Mouse (Mus musculus) embryo, embryonic 10 days (tissue): ENCODE results near the gene Sirt7.

Experiments used
- DNase-seq: peaks from one replicate; pipeline ENCODE4 v3.0.0-alpha.2; 2015; ENCODE audit warnings: low spot score

Gene Sirt7

DNA sequence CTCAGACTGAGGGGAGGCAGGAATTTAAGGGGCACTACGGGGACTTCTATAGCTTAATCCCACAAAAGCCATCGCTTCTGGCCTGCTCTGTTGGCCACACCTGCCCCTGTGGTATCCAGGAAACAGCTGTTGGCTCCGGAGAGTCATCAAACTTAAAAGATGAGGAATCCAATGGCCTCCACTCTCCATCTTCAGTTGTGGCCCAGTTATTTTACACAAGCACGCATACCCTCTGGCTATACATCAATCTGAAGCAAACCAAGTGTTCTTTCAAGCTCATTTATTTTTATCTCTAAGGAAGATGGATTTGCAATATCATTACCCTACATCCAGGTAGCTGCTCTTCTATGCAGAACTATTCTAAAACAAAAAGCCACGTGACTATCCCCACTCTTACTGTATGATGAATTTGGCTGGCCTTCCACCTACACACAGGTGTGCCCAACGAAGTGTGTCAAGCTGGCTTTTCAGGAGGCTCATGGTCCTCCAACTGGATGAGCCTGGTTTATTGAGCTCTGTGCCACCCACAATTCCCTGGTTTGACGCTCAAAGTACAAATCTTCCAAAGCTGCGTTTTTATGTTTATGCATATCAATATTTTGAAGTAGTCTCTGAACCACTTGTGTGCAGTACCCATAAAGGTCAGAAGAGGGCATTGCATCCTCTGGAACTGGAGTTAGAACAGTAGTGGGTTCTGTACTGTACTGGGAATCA lies 42.6 kb downstream of the Sirt7 start:
- peak; percentile 43 for DNase-seq

DNA sequence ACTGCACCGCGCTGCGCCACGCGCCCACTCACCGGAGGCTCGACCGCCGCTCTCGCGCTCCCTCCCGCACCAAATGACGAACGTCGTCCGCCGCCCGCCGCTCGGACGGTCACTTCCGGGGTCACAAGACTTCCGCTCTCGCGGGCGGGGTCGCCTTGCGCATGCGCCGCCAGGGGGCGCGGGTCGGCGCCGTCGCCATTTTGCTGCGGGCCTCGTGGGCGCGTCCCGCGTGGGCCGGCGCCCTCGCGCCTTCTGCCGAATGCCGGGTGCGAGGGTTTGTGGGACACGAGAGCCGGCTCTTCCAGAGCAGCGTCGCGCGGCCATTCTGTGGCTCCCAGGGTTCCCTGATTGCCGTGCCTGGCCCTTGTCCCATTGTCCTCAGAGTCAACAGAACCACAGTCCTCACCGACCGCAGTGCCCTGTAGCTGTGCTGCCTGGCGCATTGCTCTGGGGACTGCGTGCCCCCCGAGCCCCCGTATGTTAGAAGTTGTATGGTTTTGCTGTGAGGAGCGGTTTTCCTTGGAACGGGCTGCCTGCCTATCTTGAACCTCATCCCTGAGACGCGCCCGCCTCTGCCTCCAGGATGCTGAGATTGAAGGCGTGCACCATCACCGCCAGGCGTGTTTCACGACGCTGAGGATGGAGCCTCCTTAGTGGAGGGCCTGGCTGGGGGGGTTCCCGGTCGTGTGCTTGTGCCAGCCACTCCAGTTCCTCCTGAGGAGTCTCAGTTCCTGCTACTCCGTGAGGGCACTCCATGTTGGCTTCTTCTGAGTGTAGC lies 43.4 kb downstream of the Sirt7 start, which contains the start of gene Arhgdia:
Arhgdia (minus strand) TSS at position 135 of the 778 bp plus-strand sequence.
- peak; percentile 90 for DNase-seq

DNA sequence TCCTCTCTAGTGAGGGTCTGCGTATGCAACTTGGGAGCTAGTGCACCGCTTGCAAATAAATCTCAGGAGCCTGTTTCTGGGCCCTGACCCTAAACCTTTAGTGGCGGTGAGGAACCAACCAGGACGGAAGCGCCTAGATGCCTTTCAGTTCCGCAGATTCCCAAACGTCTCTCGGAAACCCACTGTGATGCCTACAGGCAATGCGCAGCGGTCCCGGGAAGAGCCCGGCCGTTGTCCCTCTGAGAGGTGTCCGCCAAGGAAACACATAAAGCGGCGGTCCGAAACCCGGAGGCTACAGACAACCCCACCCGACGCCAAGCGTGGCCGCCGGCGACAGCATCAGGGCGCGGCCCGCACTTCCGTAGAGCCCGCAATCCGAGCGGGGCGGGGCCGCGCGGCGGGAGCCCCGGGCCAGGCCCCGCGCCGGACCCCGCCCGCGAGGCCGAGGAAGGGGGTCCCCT lies 44.1 kb downstream of the Sirt7 start:
- peak; percentile 40 for DNase-seq

DNA sequence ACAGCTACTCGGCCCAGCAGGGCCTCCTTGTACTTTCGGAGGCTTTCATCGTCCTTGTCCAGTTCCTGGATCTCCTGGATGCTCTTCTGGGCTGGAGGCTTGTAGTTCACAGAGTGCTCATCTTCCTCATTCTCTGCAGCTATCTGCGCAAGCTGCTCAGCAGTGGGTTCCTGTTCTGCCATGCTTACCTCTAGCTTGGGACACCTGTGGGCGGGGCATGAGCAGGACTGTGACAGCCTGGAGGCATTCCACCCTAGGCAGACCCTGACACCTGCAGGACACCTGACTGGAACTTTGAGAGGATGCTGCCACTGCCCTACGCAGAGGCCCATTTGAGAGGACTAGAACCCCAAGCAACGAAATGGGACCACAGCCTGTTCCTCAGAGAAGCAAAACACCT lies 44.9 kb downstream of the Sirt7 start:
- no peak for DNase-seq

DNA sequence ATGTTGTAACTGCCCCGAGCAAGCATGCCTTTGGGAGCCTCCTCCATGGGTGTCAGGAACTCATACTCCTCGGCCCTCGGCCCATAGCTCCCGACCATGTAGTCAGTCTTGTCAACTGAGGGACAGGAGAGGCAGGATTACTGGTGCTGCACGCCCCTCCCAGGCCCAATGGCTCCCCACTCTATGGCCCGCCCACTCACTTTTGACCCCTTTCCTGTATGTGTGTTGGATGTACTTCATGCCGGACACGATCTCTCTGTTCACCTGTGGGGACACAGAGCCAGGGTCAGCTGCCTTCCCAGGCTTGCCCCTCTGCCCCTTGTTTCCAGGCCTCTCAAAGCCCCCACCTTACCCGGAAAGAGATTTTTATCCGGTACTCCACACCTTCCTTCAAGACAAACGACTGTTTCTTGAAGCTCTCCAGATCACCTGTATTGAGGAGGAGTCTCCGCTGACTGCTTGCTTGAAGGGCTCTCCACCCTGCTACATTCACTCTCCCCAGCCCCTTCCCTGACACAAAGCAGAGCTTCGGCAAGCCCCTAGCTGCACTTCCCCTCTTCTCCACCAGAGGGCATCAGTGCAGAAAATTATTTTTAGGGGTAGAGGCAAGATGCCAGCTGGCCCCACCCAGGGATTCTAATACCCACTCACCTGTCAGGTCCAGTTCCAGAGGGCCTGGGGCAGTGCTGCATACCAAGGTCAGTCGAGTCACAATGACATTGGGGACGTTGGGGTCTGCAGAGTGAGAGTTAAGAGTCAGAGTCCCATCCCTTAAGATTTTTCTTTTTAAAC lies 45.5 kb downstream of the Sirt7 start:
- peak; percentile 78 for DNase-seq

DNA sequence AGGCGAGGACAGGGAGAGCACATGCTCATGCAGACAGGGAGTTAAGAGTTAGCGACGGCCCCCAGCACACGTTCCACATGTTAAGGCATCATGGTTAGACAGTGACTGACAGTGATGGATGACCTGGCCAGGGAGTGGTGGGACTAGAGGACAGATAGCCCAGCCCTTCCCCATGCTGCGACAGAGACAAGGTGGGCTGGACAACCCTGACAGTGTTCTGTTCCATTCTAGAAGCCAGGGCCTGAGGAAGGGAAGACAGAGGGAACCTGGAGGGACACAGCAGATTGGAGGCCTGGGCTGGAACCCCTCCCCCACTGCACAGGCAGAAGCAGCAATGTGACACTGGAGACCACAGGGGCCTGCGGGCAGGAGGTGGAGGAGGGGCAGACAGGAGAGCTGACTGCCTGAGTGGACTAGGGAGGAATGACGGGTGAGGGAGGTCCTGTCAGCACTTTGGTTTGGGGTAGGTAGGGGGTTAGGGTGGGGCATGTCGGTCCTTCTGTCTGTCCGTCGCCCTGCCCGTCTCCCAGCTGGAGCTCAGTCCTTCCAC lies 46.3 kb downstream of the Sirt7 start:
- DNase-seq, result no peak

DNA sequence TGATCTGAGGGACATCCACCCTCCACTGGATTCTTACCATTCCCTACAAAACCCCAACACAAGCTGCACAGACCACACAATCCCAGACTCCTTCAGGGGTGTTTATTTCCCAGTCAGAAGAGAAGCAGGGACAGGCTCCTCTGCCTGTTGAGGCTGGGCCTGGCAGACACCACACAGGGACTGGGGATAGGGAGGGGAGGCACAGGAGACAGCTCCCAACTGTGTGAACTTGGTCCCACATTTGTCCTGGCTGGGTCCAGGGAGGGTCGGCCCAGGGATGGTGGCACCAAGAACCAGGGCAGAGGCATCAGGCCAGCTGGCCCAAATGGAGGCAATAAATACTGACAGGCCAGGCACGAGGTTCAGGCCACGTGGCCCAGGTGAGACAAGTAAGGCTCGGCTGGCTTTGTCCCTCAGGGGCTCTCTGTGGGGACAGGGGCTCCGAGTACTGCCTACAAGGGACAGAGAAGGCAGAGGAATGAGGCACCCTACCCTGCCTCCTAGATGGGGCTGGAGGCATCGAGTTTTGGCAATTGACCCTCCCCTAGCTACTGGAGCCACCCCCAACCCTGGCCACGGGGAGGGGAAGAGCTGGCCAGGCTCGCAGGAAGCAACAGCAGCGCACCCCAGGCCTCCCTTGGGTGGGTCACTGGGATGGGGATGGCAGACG lies 46.9 kb downstream of the Sirt7 start:
- no peak for DNase-seq

DNA sequence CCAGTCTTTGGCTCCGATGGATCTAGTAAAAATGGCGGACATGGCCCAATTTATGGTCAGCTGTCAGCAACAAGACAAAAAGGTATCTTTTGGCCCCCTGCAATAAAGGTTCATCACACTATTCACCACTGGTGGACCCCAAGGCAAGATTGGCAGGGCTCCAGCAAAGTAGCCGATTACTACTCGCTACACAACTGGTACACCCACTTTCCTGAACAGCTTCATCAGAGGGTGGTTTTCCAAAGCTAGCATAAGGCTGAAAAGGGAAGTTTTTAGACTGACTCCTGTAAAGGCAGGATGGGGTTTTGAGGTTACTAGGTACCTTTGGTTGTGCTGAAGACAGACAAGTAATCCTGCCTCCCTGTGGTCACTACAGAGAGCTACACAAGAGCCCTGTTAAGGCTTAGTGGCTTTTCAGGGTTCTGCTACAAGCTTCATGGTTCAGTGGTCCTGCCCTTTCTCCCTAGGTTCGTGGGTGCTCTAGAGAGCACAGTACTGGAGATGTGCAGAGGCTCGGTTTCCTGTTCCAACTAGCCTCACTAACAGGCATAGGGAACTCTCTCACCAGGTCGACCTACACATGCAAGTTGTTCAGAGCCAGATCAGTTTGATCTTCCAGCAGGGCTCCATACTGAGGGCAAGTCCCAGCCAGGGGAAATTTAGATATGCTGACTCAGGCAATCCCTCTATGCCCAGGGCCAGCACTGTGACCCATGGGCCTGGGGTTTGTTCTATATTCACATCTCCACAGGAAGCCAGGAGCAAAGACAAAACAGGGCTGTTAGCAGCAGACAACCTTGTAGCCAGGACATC lies 47.6 kb downstream of the Sirt7 start:
- peak; percentile 58 for DNase-seq

DNA sequence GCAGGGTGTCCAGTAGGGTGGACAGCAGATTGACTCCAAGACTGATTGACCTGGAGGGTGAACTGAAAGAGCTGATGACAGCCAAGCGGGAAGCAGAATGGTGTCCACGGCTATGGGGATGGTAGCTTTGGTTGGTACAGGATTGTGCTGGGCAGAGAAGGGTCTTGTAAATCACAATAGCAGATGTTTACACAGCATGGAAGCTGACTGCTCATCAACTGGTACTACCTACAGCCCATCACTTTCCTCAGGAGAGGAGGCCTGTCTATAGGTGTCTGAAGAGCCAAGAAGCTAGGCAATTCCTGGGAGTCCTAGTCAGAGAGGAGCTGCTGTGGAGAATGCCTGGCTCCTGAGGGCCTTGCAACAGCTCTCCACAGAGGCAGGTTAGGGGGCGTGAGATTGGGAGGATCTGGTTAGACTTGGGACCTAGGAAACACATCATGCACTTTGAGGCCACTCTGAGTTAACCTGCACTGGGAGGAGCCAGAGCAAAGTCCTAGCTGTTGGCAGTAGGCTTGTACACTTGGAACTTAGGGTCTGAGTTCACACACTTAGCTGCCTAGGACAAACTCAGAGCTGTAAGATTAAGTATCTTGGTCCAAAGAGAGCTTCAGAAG lies 48.6 kb downstream of the Sirt7 start:
- no peak for DNase-seq

DNA sequence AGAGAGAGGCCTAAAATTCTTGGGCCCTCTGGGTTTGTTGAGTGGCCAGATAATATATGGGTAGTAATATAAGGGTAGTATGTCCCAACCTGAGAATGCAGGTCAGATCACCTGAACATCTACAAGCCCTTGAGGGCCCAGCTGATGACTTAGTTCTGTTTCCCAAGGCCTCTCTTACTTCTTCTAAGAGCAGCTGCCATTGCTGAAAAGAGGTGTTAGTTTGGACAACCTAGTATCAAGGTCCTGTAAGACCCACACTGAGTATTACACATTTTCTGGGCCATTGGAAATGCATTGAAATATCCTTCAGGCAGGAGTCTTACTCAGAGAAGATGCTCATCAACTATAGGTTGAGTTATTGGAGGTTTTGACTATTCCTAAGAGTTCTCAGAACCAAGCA lies 49.1 kb downstream of the Sirt7 start:
- DNase-seq, result no peak

DNA sequence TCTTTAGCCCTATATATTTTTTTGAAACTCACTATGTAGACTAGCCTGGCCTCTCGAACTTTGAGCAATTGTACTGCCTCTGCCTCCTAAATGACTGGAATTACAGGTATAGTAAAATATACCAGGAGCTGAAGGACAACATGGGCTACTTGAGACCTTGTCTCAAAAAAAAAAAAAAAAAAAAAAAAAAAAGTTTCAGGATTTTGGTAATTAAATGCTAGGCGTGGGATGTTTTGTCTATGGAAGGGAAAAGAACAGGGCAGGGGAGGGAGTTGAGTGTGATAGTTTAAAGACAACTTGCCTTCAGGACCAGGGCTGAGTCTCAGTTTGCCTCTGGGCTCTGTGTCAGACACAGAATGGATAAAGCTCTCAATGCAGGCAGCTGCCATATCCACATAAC lies 50.0 kb downstream of the Sirt7 start:
- DNase-seq, result no peak

DNA sequence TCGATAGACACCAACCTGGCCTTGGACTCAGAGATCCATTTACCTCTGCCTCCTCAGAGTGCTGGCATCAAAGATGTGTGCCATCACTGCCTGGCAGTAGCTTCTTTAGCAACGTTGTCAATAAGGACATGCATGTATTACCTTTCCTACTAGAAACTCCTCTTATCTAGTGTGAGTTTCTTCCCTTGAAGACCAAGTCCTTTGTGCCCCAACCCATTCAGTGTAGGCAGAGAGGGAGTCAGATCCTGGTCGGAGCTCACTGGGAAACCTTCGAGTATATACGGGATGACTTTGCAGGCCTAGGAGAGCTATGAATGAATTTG lies 50.8 kb downstream of the Sirt7 start:
- DNase-seq, result peak; percentile 27

DNA sequence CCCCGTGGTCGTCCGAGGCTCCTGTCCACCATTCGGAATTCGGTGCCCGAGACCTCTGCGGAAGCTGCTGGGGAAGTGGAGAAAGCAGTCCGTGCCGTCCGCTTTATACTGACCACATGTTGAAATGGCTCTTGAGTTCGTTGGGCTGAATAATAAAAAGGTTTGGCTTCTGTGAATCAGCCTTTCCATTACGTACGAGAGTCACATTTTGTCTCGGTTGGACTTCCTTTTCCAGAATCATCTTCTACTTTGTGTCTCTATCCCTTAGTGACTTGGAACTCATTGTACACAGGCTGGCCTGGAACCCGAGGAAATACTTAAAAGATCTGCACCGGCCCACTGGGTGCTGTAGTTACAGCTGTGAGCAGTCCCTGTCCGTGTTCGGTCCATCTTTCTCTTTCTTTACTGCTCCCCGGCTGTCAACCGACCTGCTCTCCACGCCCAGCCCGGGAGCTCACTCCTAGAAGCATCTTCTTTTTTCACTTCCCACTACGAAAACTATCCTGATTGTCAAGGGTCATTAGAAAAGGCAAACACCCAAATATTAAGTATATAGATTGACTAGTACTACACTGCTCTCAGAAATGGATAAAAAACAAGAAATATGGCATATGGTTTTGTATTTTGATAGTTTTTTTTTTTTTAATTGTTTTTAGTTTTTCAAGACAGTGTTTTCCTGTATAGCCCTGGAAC lies 51.3 kb downstream of the Sirt7 start:
- DNase-seq, result peak; percentile 13

DNA sequence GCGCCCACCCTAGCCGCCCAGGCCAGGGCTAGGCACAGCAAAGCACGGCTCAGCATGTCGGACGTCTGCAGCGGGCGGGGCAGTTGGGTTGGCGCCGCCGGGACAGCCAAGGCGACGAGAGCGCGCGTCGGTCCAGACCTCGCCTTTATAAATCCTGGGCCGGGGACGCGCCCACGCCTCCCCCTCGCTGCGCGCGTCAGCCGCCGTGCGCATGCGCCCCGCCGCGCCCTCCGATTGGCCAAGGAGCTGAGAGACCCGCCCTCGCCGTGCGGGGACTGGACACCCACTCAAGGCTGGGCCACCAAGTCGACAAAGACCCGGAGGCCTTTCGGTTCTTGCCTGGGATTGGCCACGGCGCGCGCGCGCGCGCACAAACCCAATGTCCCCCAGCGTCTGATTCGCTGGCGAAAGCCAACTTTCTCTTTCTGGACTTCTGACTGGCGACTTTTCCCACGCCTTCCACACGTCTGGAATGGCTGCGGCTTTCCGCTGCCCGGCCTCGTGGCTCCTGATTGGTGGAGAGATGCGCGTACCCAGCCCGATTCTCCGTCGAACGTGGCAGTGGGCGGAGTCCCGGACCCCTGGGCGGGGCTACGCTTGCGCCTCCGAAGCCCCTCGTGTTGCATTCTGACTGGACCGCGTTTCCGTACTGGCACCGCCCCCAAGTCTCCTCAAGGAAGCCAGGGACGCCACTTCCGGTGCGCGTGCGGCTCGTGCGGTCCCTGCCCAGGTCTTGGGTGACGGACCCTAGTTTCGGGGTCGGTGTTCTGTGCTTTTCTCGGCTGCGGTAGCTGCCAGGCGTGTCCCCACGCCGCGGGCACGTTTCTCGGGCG lies 52.1 kb downstream of the Sirt7 start, which contains the start of gene P4hb:
P4hb (minus strand) TSS at position 502 of the 833 bp plus-strand sequence.
- DNase-seq, result peak; percentile 99

DNA sequence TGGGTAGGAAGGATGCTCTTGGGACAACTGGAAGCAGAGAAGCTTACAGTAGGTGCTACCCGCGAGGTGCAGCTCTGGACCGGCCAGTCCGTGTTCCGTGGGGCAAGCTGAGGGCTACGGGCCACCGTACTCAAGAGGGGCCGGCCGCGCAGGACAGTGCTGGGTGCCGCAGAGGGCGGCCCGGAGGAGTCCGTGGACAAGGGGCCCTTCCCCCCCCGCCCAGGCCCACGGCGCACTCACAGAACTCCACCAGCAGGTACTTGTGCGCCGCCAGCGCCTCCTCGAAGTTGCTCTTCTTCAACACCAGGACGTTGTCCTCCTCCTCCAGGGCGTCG lies 52.7 kb downstream of the Sirt7 start:
- DNase-seq, result peak; percentile 24

DNA sequence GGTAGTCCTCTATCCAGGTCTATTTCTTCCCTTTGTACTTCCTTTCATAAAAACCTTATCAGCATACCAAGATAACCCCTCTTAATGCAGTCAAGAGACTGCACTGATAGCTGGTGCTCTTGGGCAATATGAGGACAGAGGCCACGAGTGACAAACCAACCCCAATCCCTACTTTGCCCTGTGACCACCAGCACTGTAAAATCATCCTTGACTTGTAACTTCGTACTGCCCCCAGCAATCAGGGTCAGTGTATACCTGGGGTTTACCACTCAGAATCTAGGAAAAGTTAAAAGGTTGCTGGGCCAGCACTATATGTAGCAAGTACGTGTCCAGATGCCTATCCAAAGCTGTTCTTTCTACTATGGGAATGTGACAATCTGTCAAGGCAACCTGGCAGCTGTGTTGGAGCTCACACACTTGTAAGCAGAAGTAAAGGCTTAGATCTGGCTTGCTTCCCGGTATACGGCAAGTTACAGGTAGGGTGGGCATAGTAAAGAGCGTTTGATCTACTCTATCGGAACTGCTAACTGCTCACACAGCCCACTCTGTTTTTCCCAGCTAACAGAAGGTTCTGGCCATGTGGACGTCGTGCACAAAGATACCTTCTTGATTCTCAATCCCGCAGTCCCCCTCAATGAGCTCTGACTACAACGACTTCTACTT lies 53.2 kb downstream of the Sirt7 start:
- DNase-seq, result no peak

DNA sequence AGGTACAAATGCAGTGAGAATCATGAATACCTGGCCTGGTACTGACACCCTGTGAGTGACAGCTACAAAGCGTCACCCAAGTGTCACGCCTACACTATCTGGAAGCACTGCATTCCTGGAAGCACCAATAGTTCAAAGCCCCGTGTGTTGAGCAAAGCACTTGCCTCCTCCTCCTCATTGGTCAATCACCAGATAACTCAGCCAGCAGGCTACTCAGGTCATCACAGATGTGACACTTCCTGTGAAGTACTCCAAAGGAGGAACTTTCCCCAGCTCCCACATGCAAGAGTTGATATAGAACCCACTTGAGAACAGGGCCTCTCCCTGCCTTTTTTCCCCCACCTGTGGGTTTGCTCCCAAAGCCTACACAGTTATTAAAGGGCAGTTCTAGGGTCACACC lies 53.9 kb downstream of the Sirt7 start:
- no peak for DNase-seq
